Mouse (Mus musculus) left cerebral cortex, postnatal 25 days (tissue): ENCODE results near the gene Cyp2j9. TPM values are rescaled to one million over a fixed set of nuclear protein-coding genes. Genes with fewer than 3 reads are reported as not detected.
"Not testable (repeated sequence)": the region's sequence is repeated elsewhere in the genome, so short reads cannot be mapped to it uniquely, and the experiment has no call there.

ENCODE experiments used
- DNase-seq, 2 experiments: peaks; one replicate each; pipeline ENCODE4 v3.0.0; 2022; ENCODE audit warnings: low spot score in 2 of 2, mixed read lengths in 1 of 2
- intact Hi-C: fragments of 180-260 bp; cut with DNase I; formaldehyde crosslinking; loops from one replicate; pipeline ENCODE4 v1.15.1; 2025
- total RNA-seq, 2 experiments: library from RNA; stranded (reverse); gene quantifications; 2 replicates each; pipeline ENCODE4 v1.2.3; 2021

Cyp2j9 gene
- total RNA-seq, result 10 to 100 TPM; 24.1 to 25.2 TPM

- intact Hi-C loops, result loop anchor here (5.0 kb wide), 2 partner anchors 39 to 91 kb away; partner anchors contain the start of gene Cyp2j6
- peak; percentile 23 to 56 for DNase-seq
Observed at GRCm38 (mm10) chr4:96590911-96591790, at the start of gene Cyp2j9. Gene Cyp2j9 (minus strand): TSS chr4:96591578.

DNA sequence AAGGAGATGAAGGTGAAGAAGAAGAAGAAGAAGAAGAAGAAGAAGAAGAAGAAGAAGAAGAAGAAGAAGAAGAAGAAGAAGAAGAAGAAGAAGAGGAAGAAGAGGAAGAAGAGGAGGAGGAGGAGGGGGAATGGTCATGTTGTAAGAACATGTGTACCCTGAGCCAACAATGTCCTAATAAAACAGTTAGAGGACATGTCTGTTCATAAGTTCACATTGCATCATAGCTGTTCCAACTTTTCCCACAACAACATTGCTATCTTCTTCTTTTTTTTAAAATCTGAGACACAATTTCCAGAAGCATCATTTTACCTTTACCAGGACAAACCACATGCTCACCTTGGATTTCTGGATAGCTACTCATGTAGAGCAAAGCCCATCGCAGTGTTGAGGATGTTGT, 44.1 kb upstream of the Cyp2j9 start:
- intact Hi-C loops, result no loop called here
- no peak for DNase-seq

DNA sequence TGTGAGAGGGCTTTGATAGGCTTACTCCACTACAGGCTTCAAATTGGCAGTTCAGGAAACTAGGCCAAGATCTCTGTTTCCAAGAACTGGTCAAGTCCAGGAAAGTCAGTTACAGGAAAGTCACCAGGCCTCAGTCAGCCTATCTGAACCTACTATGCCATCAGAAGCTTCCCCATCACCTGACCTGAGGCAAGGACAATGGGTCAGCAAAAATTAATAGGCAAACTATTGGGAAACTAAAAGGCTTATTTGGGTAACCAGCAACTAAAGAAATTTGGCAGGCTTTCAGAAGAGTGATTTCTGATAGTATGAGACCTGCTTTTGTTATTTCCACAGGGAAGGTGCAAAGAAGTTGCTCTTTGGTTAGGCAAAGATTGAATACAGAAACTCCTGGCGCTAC, 31.1 kb upstream of the Cyp2j9 start:
- DNase-seq, result no peak
- intact Hi-C loops, result no loop called here

GRCm38 (mm10) chr4:96591791-96592150, 393 bp upstream of the Cyp2j9 start:
- DNase-seq, result peak; percentile 71 to 73
- intact Hi-C loops, result loop anchor here (5.0 kb wide), 2 partner anchors 39 to 91 kb away; partner anchors contain the start of gene Cyp2j6

DNA sequence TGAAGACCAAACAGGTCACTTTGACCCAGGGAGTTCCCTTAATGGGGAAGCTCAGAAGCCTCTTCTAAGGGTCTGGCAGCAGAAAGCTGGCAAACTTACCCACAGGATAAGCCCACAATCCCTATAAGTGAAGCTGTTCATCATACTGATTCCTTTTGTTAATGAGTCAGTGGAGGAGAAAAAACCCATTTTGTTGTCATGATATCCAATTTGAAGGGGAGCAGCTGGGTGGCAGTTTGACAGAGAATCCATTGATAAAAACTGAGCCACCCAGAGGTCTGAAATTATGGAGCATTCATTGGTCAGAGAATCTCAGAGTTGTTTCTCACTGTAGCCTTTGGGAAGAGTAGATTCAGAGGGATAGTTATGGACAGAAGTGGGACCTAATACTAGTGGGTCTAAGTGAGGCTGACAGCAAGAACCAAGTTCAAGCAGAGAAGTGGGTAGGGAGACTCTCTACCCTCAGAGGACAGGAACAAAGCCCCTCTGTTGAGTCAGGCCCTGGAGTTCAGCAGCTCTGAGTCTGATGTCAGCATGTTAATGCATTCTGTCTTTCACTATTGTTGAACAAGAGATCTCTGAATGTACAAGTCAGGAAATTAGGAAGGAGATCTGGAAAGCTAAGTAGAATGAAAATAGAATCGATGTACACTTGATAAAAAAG, 9.8 kb downstream of the Cyp2j9 start:
- intact Hi-C loops, result no loop called here
- peak in 1 of 2 experiments; percentile 2 for DNase-seq

GRCm38 (mm10) chr4:96580351-96580750, 11.0 kb downstream of the Cyp2j9 start:
- DNase-seq, intact Hi-C loops: not testable (repeated sequence)

DNA sequence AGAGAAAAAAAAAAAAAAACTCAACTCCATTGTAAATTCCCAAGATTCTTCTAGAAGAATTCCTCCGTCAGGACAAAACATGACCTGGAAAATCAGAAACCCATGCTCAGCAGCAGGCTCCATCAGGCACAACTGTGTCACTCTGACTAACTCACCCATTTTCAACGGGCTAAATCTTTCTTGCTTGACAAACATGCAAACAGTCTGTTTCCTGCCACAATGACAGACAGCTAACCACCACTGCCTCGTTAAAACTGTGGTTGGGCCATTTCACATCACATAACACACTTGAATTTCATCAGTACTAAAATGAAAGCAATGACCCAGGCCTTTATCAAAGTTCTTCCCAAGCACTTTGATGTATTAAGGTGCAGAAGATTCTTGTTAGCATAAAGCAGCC, 21.9 kb downstream of the Cyp2j9 start:
- no peak for DNase-seq
- intact Hi-C loops, result no loop called here

DNA sequence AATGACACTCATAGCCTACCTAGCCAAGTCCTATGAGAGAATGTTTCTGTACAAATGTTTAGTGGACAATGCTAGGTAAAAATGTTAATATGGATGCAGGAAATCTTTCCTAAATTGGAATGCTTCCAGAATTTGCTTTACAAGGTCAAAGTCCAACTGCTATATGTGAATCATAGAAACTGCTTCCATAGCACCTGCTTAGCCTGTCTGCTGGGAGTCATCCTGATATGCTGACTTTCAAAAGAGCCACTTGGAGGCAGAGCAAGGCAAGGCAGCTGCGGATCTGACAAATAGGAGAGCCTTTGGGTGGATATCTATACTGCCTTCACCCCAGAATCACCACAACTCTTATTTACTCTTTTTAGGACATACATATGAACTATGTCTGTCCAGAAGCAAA, 23.4 kb downstream of the Cyp2j9 start:
- intact Hi-C loops, result no loop called here
- no peak for DNase-seq

- intact Hi-C loops, result no loop called here
- no peak for DNase-seq
Observed at GRCm38 (mm10) chr4:96565808-96566207, 25.6 kb downstream of the Cyp2j9 start.

- intact Hi-C loops, result no loop called here
- DNase-seq, result no peak
Observed at GRCm38 (mm10) chr4:96560464-96560863, 30.9 kb downstream of the Cyp2j9 start.

DNA sequence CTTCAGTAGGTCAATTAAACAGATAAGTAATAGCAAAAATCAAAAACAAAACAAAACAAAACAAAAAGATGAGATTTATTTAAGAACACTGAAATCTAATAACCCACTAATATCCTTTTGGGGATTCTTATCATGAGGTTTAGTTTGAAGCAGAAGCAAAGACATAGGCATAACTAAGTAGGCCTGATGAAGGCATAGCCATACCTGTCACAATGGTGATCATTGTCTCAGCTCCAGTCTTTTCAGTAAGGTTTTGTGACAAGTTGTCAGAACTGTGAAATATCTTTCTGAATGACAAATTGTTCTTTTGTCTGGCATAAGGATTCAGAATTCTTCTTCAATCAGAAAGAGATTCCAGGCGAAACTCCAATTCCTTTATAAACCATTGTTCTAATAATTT, 31.6 kb downstream of the Cyp2j9 start:
- no peak for DNase-seq
- intact Hi-C loops, result loop anchor here (10.0 kb wide), 1 partner anchor 125 kb away; no protein-coding TSS in a partner anchor

DNA sequence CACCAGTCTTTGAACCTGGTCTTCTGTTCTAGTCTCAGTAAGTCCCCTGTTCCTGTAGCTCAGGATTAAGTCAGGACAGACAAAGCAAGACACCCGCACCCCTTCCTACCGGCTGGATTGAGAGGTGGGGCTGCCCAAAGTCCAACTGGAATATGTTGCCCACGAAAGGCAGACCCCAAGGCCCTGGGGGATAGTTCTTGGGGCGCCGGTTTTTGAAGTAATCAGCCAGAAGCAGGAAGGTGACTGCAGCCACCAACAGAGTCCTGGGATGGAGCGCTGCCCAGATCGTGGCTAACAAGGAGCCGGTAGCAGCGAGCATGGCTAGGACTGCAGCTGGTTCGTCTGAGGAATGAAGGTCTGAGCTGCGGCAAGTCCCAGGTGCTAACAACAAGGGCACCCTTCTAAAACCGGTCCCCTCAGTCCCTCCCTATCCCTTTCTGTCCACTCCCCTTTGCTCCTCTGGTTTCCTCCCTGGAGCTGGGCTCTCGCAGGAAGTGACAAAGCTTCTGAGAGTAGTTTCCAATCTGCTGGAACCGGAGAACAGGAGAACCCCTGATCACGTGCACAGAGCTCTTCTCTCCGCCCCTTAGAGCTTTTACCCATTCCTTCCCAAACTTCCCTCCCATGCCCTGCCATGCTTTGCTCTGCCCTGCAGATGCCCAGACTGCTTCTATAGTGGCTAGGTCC, 38.1 kb downstream of the Cyp2j9 start, which contains the start of gene Cyp2j6:
Cyp2j6 (minus strand) TSS at position 529 of the 687 bp plus-strand sequence.
- peak; percentile 42 to 65 for DNase-seq
- intact Hi-C loops, result loop anchor here (5.0 to 10.0 kb wide), 2 partner anchors 39 to 132 kb away; partner anchors contain the start of gene Cyp2j9

GRCm38 (mm10) chr4:96551619-96552018, 39.8 kb downstream of the Cyp2j9 start:
- intact Hi-C loops, result loop anchor here (5.0 to 10.0 kb wide), 2 partner anchors 41 to 133 kb away; partner anchors contain the start of gene Cyp2j9
- DNase-seq, result no peak

GRCm38 (mm10) chr4:96545976-96546375, 45.4 kb downstream of the Cyp2j9 start:
- intact Hi-C loops, result no loop called here
- peak; percentile 30 to 89 for DNase-seq

GRCm38 (mm10) chr4:96525772-96526171, 65.6 kb downstream of the Cyp2j9 start:
- intact Hi-C loops, result loop anchor here (5.0 kb wide), 2 partner anchors 157 to 433 kb away; no protein-coding TSS in a partner anchor
- peak in 1 of 2 experiments; percentile 6 for DNase-seq

DNA sequence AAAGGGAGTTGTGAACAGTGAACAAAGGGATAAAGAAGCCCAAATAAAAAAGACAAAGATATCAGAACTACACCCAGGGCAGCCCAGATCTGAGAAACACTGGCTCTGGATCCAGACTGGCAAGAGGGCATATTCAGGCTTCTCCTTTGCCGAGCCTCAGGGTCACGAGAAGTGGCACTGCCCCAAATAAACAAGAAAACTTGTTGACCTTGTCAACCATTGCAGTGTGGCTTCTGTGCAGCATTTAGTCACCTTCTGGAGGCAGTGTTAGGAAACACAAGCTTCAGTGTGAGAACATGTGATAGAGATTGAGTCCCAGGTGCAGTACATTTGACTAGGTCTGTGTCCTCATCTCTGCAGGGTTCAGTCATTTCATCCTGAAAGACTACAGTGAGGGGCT, 69.1 kb downstream of the Cyp2j9 start:
- no peak for DNase-seq
- intact Hi-C loops, result loop anchor here (5.0 kb wide), 1 partner anchor 250 kb away; no protein-coding TSS in a partner anchor
